Mouse (Mus musculus) olfactory bulb, adult 2 months (tissue): Measurements from ENCODE around the gene Catsperz.

Experiments
- CTCF ChIP-seq: fragments of 200-500 bp; IDR thresholded peaks from 2 replicates; pipeline ENCODE4 v1.5.1; 2012; ENCODE audit warnings: low read depth, mild to moderate bottlenecking, low read length, moderate library complexity; ENCODE audit not compliant: insufficient read depth
- POLR2A ChIP-seq: fragments of 200-500 bp; IDR thresholded peaks from 2 replicates; pipeline ENCODE4 v1.6.1; 2012; ENCODE audit warnings: mild to moderate bottlenecking, low read depth, low read length, moderate library complexity; ENCODE audit not compliant: insufficient read depth

- TF ChIP-seq POLR2A (no peak), CTCF (no peak)
These were observed 2.1 kb downstream of the Catsperz start for GRCm38 (mm10) chr19:6922901-6923735.
